Mouse (Mus musculus): ENCODE results near the gene Itpripl2. TPM values are rescaled to one million over a fixed set of nuclear protein-coding genes. Genes with fewer than 3 reads are reported as not detected.

Gene Itpripl2
- polyA plus RNA-seq, 1 experiment from 2014 or later: 7.2 TPM

DNA sequence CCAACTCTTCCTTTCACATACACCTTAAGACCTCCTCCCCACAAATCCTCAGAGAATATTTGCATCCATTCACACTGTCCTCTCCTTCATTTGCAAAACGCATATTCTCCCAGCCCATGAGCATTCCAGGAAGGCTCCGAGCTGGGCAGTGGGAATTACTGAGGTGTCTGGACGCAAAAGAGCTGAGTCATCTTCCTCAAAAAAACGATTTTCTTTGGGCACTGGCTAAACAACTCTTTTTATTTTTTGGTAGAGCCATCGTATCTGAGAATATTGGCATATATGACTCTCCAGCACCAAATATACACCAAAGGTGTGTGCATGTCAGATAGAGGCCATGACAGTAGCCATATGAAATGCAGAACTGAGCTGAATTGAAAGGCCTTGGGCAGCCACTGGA, 4.9 kb downstream of the Itpripl2 start:
- ATAC-seq (ENCODE audit: insufficient number of reproducible peaks, low FRiP score, low TSS enrichment, low read depth): no peak
- Histone ChIP-seq H3K27ac (replicated peaks) (no peak overlapping the region), H3K27me3 (peaks cover 9% of the 10 kb centered on the region; the same call in 1 of the 2 replicates), H3K4me3 (replicated peaks) (no peak overlapping the region), H3K9me3 (replicated peaks) (no peaks in the 10 kb centered on the region), H3K4me2 (replicated peaks) (no peak overlapping the region), H3K36me3 (no peaks in the 10 kb centered on the region), H3K9ac (no peak overlapping the region), H3K4me1 (peaks cover 37% of the 10 kb centered on the region)
- 66% methylated on average over 5 of the region's 5 CpGs for WGBS

DNA sequence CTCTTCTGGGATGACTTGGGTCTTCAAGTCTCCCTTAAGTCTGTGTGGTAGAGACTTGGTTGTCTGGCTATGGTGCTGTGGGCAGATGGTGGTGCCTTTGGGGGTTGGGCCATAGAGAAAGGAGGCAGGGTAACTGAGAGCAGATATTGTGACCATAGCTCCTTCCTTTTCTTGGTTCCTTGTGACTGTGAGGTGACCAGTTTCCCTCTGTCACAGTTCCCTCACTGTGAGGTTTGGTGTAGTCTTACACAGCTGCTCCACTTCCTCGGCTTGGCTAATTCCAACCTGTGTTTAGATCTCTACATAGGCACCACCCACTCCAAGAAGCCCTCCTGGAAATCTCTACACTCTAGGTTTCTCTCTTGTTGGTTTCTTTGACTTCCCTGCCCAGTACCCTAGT, 7.8 kb downstream of the Itpripl2 start:
- WGBS: 83% methylated on average over 1 of the region's 1 CpGs
- Histone ChIP-seq H3K9ac (no peak overlapping the region), H3K4me2 (replicated peaks) (no peak overlapping the region), H3K27ac (replicated peaks) (no peak overlapping the region), H3K9me3 (replicated peaks) (no peaks in the 10 kb centered on the region), H3K4me1 (peaks cover 9% of the 10 kb centered on the region), H3K27me3 (no peaks in the 10 kb centered on the region), H3K4me3 (replicated peaks) (no peak overlapping the region), H3K36me3 (no peaks in the 10 kb centered on the region)
- no peak for ATAC-seq (ENCODE audit: insufficient number of reproducible peaks, low FRiP score, low TSS enrichment, low read depth)

DNA sequence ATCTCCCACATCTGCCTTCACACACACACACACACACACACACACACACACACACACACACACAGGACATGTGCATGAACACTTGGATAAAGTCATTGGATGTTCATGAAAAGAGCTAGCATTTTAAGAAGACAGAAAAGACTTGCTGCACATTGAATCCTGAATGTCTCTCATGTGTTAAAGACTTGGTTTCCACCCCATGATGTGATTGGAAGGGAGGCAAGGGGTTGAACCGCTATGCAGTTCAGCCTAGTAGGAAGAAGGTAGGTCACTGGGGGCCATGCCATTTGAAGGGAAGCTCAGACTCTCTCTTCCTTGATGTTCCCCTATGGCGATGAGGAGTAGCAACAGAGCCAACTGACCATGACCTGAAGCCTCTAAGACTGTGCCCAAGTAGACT, 9.8 kb downstream of the Itpripl2 start:
- H3K4me3 ChIP-seq (replicated peaks): no peak overlapping the region
- H3K27ac ChIP-seq (replicated peaks): no peak overlapping the region
- no peak overlapping the region for H3K9ac ChIP-seq
- no peak overlapping the region for H3K4me2 ChIP-seq (replicated peaks)
- no peak for ATAC-seq (ENCODE audit: insufficient number of reproducible peaks, low FRiP score, low TSS enrichment, low read depth)
- no peaks in the 10 kb centered on the region for H3K9me3 ChIP-seq (replicated peaks)
- WGBS: 81% methylated on average over 2 of the region's 2 CpGs
- H3K36me3 ChIP-seq: no peaks in the 10 kb centered on the region
- H3K4me1 ChIP-seq: peaks cover 4% of the 10 kb centered on the region; the same call in 1 of the 2 replicates
- H3K27me3 ChIP-seq: no peaks in the 10 kb centered on the region

DNA sequence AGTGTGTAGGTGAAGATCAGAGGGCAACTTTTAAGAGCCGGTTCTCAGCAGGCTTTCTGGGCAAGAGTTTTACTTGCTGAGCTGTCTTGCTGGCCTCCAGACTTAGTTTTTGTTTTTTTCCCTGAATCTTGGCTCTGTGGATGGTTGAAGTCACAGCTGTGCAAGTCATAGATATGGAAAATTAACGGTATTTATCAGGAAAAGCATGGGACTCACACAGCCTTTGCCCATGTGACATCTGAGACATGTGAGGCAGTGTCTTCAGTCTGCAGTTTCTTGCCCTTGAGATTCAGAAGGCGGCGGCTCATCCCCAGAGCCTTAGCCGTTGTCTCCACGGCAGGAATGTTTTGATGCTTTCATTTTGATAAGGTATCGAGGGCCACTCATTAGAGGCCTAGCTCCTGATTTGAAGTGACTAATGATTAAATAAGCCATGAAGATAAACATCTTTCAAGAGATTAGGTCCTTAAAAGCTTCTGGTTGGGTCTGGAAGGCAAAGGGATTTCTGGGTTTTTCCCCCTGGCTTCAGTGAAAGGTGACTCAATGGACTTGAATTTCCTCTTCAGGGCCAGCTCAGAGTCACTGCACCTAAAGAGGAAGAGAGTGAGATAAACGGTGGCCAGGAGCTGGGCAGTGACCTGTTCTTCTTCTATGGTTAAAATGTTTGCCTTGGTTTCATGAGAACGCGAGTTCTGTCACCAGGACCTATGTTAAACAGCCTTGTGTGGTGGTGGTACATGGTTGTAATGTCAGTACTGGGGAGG, 10.5 kb downstream of the Itpripl2 start:
- Histone ChIP-seq H3K4me1 (peaks cover 4% of the 10 kb centered on the region; the same call in 1 of the 2 replicates), H3K27me3 (no peaks in the 10 kb centered on the region), H3K36me3 (no peaks in the 10 kb centered on the region), H3K9me3 (replicated peaks) (no peaks in the 10 kb centered on the region), H3K4me2 (replicated peaks) (no peak overlapping the region), H3K9ac (no peak overlapping the region), H3K4me3 (replicated peaks) (no peak overlapping the region), H3K27ac (replicated peaks) (no peak overlapping the region)
- no peak for ATAC-seq (ENCODE audit: insufficient number of reproducible peaks, low FRiP score, low TSS enrichment, low read depth)
- WGBS: 74% methylated on average over 10 of the region's 10 CpGs

DNA sequence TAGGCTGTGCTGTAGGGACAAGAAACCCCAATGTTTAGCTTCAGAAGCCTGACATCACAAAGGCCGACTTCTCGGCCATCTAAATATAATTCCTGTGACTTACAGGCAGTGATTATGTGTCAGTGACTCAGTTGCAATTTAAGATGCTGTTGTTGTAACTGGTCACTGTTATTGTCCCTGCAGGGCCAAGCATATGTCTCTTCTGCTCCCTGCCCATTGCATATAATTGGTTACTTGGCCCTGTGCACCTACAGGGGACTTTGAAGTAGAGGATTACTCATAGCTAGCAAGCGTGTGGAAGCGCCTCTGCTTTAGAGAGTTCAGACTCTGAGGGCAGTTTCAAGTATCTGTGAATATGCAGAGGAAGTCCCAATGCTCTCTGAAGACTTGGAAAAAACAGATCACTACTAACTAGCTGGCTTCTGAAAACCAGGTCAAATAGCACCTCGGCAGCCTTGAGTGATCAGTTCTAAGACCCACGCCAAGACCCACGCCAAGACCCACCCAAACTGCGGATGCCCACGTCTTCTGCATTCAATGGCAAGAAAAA, 11.5 kb downstream of the Itpripl2 start:
- H3K9me3 ChIP-seq (replicated peaks): no peaks in the 10 kb centered on the region
- no peak for ATAC-seq (ENCODE audit: insufficient number of reproducible peaks, low FRiP score, low TSS enrichment, low read depth)
- no peaks in the 10 kb centered on the region for H3K36me3 ChIP-seq
- no peaks in the 10 kb centered on the region for H3K27me3 ChIP-seq
- no peak overlapping the region for H3K4me2 ChIP-seq (replicated peaks)
- peaks cover 9% of the 10 kb centered on the region for H3K4me1 ChIP-seq
- WGBS: 80% methylated on average over 9 of the region's 9 CpGs
- H3K9ac ChIP-seq: no peak overlapping the region
- no peak overlapping the region for H3K27ac ChIP-seq (replicated peaks)
- no peak overlapping the region for H3K4me3 ChIP-seq (replicated peaks)

DNA sequence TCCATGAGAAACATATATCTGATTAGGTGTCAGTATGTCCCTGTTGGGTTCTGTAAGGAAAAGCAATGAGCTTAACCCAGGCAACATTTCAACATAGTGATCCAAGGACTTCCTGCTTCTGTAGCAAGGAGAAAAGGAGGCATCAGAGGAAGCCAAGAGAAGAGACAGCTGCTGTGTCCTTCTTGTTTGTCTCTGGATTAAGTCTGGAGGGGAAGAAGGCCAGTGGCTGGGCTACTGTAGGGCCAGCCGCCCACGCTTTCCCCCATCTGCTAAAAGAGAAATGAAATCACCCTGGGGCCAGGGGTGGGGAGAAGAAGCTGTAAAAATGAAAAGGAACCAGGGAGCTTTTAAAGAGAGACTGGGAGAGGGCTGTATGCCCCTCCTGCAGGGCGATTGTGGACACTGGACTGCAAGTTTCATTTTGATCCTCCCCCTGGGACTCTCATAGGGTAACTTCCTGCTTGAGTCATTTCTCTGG, 12.9 kb downstream of the Itpripl2 start:
- Histone ChIP-seq H3K27ac (replicated peaks) (no peak overlapping the region; the same call in 1 of the 2 replicates), H3K9me3 (replicated peaks) (no peaks in the 10 kb centered on the region), H3K4me2 (replicated peaks) (no peak overlapping the region), H3K36me3 (no peaks in the 10 kb centered on the region), H3K9ac (no peak overlapping the region), H3K27me3 (no peaks in the 10 kb centered on the region), H3K4me1 (peaks cover 10% of the 10 kb centered on the region), H3K4me3 (replicated peaks) (no peak overlapping the region)
- ATAC-seq (ENCODE audit: insufficient number of reproducible peaks, low FRiP score, low TSS enrichment, low read depth): no peak
- WGBS: 36% methylated on average over 3 of the region's 3 CpGs

DNA sequence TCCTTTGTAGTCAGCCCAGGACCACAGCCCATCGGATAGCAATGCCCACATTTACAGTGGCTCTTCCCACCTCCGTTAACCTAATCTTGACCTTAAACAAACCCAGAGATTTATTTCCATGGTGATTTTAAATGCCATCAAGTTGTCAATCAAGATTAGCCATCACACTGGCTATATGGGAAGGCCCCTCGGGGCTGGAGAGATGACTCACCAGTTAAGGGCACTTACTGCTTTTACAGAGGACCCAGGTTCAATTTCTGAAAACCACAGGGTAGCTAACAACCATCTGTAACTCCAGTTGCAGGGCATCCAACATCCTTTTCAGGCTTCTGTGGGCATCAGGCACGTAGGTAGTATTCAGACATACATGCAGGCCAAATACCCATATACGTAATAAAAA, 15.3 kb downstream of the Itpripl2 start:
- Histone ChIP-seq H3K27me3 (no peaks in the 10 kb centered on the region), H3K4me3 (replicated peaks) (no peak overlapping the region), H3K36me3 (no peaks in the 10 kb centered on the region), H3K4me1 (peaks cover 10% of the 10 kb centered on the region), H3K9me3 (replicated peaks) (no peaks in the 10 kb centered on the region), H3K9ac (no peak overlapping the region), H3K27ac (replicated peaks) (no peak overlapping the region), H3K4me2 (replicated peaks) (no peak overlapping the region)
- 59% methylated on average over 5 of the region's 5 CpGs for WGBS
- ATAC-seq (ENCODE audit: insufficient number of reproducible peaks, low FRiP score, low TSS enrichment, low read depth): no peak

DNA sequence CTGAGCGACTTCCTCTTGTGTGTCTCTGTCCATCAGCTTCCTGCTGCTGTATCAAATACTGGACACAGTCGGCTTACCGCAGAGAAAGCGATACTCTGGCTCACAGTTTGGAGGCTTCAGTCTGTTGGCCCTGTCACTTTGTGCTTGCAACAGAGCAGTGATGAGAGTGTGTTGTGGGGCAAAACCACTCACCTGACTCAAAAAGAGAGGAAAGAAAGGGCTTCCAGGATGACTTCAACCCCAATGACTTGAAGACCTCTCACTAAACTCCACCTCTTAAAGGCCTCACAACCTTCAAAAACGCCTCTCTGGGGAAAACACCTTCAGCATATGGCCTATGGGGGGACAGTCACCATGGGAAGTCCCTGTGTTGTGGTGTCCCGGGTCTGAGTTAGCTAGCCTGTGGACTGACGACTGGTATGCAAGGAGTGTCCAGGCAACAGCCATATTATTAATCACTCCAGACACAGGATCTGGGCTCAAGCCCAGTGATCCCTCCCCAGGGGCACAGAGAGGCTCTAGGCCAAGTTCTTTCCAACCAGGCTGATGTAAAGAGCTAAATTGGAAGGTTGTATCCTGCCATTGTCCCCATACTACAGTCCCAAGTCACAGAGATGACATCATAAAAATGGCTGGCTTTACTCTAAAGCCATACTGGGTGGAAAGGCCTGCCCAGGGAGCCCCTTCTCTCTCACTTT, 16.6 kb downstream of the Itpripl2 start:
- Histone ChIP-seq H3K9me3 (replicated peaks) (no peaks in the 10 kb centered on the region), H3K4me1 (peaks cover 10% of the 10 kb centered on the region), H3K27ac (replicated peaks) (no peak overlapping the region), H3K36me3 (no peaks in the 10 kb centered on the region), H3K4me3 (replicated peaks) (no peak overlapping the region), H3K27me3 (no peaks in the 10 kb centered on the region), H3K9ac (no peak overlapping the region), H3K4me2 (replicated peaks) (no peak overlapping the region)
- ATAC-seq (ENCODE audit: insufficient number of reproducible peaks, low FRiP score, low TSS enrichment, low read depth): no peak
- 87% methylated on average over 7 of the region's 7 CpGs for WGBS

DNA sequence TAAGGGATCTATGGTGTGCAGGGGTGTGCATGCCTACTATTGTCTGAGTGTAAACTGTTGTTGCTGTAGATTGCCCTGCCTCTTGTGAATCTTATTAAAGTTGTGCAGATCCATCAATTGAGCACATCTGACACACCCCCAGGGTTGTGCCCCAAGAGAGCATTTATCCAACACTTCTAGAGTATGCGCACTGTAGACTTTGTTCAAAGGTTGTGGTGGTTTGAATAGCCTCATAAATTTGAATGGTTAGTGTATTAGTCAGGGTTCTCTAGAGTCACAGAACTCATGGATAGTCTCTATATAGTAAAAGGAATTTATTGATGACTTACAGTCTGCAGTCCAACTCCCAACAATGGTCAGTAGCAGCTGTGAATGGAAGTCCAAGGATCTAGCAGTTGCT, 18.9 kb downstream of the Itpripl2 start:
- no peaks in the 10 kb centered on the region for H3K27me3 ChIP-seq
- H3K36me3 ChIP-seq: no peaks in the 10 kb centered on the region
- H3K4me3 ChIP-seq (replicated peaks): no peak overlapping the region
- no peak for ATAC-seq (ENCODE audit: insufficient number of reproducible peaks, low FRiP score, low TSS enrichment, low read depth)
- no peak overlapping the region for H3K9ac ChIP-seq
- no peaks in the 10 kb centered on the region for H3K9me3 ChIP-seq (replicated peaks)
- H3K27ac ChIP-seq (replicated peaks): no peak overlapping the region
- WGBS: 97% methylated on average over 1 of the region's 1 CpGs
- no peak overlapping the region for H3K4me2 ChIP-seq (replicated peaks)
- peaks cover 6% of the 10 kb centered on the region; the same call in 1 of the 2 replicates for H3K4me1 ChIP-seq

DNA sequence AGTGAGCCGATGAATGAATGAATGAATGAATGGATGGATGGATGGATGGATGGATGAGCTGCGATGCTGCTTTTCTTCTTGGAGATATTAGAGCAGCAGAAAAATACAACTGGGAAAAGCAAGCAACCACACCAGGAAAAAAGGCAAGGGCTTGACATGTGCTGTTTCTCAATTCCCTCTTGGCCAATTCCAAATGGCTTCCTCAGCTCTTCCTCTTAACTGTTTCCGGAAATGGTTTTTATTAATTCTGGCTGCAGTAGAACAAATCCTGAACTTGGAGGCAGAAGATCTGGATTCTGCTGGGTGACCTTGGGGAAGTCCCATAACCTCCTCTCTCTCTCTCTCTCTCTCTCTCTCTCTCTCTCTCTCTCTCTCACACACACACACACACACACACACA, 23.7 kb downstream of the Itpripl2 start:
- no peaks in the 10 kb centered on the region for H3K36me3 ChIP-seq
- H3K27me3 ChIP-seq: no peaks in the 10 kb centered on the region
- H3K9ac ChIP-seq: no peak overlapping the region
- no peaks in the 10 kb centered on the region for H3K9me3 ChIP-seq (replicated peaks)
- H3K4me1 ChIP-seq: no peaks in the 10 kb centered on the region
- H3K4me2 ChIP-seq (replicated peaks): no peak overlapping the region
- 84% methylated on average over 3 of the region's 3 CpGs for WGBS
- H3K27ac ChIP-seq (replicated peaks): no peak overlapping the region
- ATAC-seq (ENCODE audit: insufficient number of reproducible peaks, low FRiP score, low TSS enrichment, low read depth): no peak
- no peak overlapping the region for H3K4me3 ChIP-seq (replicated peaks)

DNA sequence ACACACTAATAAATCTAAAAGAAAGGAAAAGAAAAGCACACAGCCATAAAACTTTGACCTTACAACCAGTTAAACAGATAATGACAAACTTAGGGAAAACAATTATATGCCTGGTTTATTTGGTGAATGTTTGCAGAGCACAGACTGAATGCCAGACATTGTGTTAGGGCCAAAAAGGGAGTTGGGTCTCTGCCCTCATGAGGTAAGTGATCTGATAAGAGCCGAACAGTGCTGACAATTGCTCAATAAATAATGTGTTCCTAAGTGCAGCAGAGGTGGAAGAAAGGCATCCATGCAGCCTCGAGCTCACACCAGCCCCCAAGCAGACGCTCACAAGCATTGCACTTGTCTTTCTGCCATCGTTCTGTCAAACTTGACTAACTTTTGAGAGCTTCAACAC, 27.3 kb downstream of the Itpripl2 start:
- WGBS: 60% methylated on average over 4 of the region's 4 CpGs
- Histone ChIP-seq H3K36me3 (no peaks in the 10 kb centered on the region), H3K9ac (no peak overlapping the region), H3K27me3 (0 out of 2 replicates have a peak, but pooled peaks cover 3% of the 10 kb centered on the region), H3K4me3 (replicated peaks) (no peak overlapping the region), H3K4me1 (no peaks in the 10 kb centered on the region), H3K27ac (replicated peaks) (no peak overlapping the region), H3K4me2 (replicated peaks) (no peak overlapping the region), H3K9me3 (replicated peaks) (no peaks in the 10 kb centered on the region)
- ATAC-seq (ENCODE audit: insufficient number of reproducible peaks, low FRiP score, low TSS enrichment, low read depth): no peak

All from embryonic facial prominence, embryonic 15.5 days (tissue).